Mouse (Mus musculus): ENCODE data around the gene Brms1. TPM values are rescaled to one million over a fixed set of nuclear protein-coding genes. Genes with fewer than 3 reads are reported as not detected.

Brms1 gene
- polyA plus RNA-seq, 1 experiment from 2014 or later: 66.1 TPM

- 13% methylated on average over 10 of the region's 10 CpGs for WGBS
- Histone ChIP-seq H3K9ac (ENCODE audit: low read length) (no peak overlapping the region), H3K36me3 (ENCODE audit: control insufficient read depth, insufficient read depth, low read length) (no peaks in the 10 kb centered on the region), H3K9me3 (ENCODE audit: control insufficient read depth, low read length) (no peaks in the 10 kb centered on the region), H3K4me3 (ENCODE audit: low read depth, low read length) (no peak overlapping the region), H3K27ac (ENCODE audit: low read depth, low read length) (no peak overlapping the region), H3K27me3 (ENCODE audit: control insufficient read depth, insufficient read depth, low read length) (no peaks in the 10 kb centered on the region), H3K4me2 (no peak overlapping the region), H3K4me1 (ENCODE audit: control insufficient read depth, insufficient read depth, low read length) (peaks cover 8% of the 10 kb centered on the region; the same call in 1 of the 2 replicates)
- ATAC-seq (ENCODE audit: low FRiP score) (peak; percentile 47; the same call in 1 of the 2 replicates), DNase-seq (ENCODE audit: low spot score, missing footprints) (no peak)
These were observed 17.9 kb downstream of the Brms1 start for GRCm38 (mm10) chr19:5058801-5059771.

- H3K27me3 ChIP-seq (ENCODE audit: control insufficient read depth, insufficient read depth, low read length): no peaks in the 10 kb centered on the region
- H3K9ac ChIP-seq (ENCODE audit: low read length): no peak overlapping the region
- no peak for ATAC-seq (ENCODE audit: low FRiP score)
- H3K9me3 ChIP-seq (ENCODE audit: control insufficient read depth, low read length): no peaks in the 10 kb centered on the region
- 41% methylated on average over 5 of the region's 5 CpGs for WGBS
- H3K36me3 ChIP-seq (ENCODE audit: control insufficient read depth, insufficient read depth, low read length): no peaks in the 10 kb centered on the region
- H3K4me2 ChIP-seq: no peak overlapping the region
- H3K4me1 ChIP-seq (ENCODE audit: control insufficient read depth, insufficient read depth, low read length): peaks cover 8% of the 10 kb centered on the region; the same call in 1 of the 2 replicates
- no peak for DNase-seq (ENCODE audit: low spot score, missing footprints)
- no peak overlapping the region for H3K27ac ChIP-seq (ENCODE audit: low read depth, low read length)
- H3K4me3 ChIP-seq (ENCODE audit: low read depth, low read length): no peak overlapping the region
These were observed 19.5 kb downstream of the Brms1 start for GRCm38 (mm10) chr19:5060365-5061330.

GRCm38 (mm10) chr19:5062041-5062440, 20.9 kb downstream of the Brms1 start:
- H3K27me3 ChIP-seq (ENCODE audit: control insufficient read depth, insufficient read depth, low read length): 0 out of 2 replicates have a peak, but pooled peaks cover 2% of the 10 kb centered on the region
- H3K9ac ChIP-seq (ENCODE audit: low read length): no peak overlapping the region
- no peak for DNase-seq (ENCODE audit: low spot score, missing footprints)
- peaks cover 8% of the 10 kb centered on the region; the same call in 1 of the 2 replicates for H3K4me1 ChIP-seq (ENCODE audit: control insufficient read depth, insufficient read depth, low read length)
- H3K36me3 ChIP-seq (ENCODE audit: control insufficient read depth, insufficient read depth, low read length): no peaks in the 10 kb centered on the region
- no peak overlapping the region for H3K4me3 ChIP-seq (ENCODE audit: low read depth, low read length)
- 91% methylated on average over 5 of the region's 5 CpGs for WGBS
- no peak overlapping the region for H3K27ac ChIP-seq (ENCODE audit: low read depth, low read length)
- H3K4me2 ChIP-seq: no peak overlapping the region
- no peaks in the 10 kb centered on the region for H3K9me3 ChIP-seq (ENCODE audit: control insufficient read depth, low read length)
- ATAC-seq (ENCODE audit: low FRiP score): no peak

- H3K9ac ChIP-seq (ENCODE audit: low read length): no peak overlapping the region
- no peak overlapping the region for H3K27ac ChIP-seq (ENCODE audit: low read depth, low read length)
- 84% methylated on average over 6 of the region's 6 CpGs for WGBS
- H3K4me3 ChIP-seq (ENCODE audit: low read depth, low read length): no peak overlapping the region
- ATAC-seq (ENCODE audit: low FRiP score): no peak
- peaks cover 8% of the 10 kb centered on the region for H3K4me1 ChIP-seq (ENCODE audit: control insufficient read depth, insufficient read depth, low read length)
- DNase-seq (ENCODE audit: low spot score, missing footprints): no peak
- H3K4me2 ChIP-seq: no peak overlapping the region
- no peaks in the 10 kb centered on the region for H3K36me3 ChIP-seq (ENCODE audit: control insufficient read depth, insufficient read depth, low read length)
- peaks cover 5% of the 10 kb centered on the region; the same call in 1 of the 2 replicates for H3K27me3 ChIP-seq (ENCODE audit: control insufficient read depth, insufficient read depth, low read length)
- no peaks in the 10 kb centered on the region for H3K9me3 ChIP-seq (ENCODE audit: control insufficient read depth, low read length)
These were observed 21.3 kb downstream of the Brms1 start for GRCm38 (mm10) chr19:5062446-5062845.

GRCm38 (mm10) chr19:5065104-5065503, 23.9 kb downstream of the Brms1 start:
- 75% methylated on average over 7 of the region's 7 CpGs for WGBS
- no peak for ATAC-seq (ENCODE audit: low FRiP score)
- H3K4me2 ChIP-seq: no peak overlapping the region
- no peak overlapping the region for H3K9ac ChIP-seq (ENCODE audit: low read length)
- no peak overlapping the region for H3K4me3 ChIP-seq (ENCODE audit: low read depth, low read length)
- DNase-seq (ENCODE audit: low spot score, missing footprints): no peak
- H3K27me3 ChIP-seq (ENCODE audit: control insufficient read depth, insufficient read depth, low read length): peaks cover 31% of the 10 kb centered on the region
- no peaks in the 10 kb centered on the region for H3K36me3 ChIP-seq (ENCODE audit: control insufficient read depth, insufficient read depth, low read length)
- no peak overlapping the region for H3K27ac ChIP-seq (ENCODE audit: low read depth, low read length)
- peaks cover 10% of the 10 kb centered on the region for H3K4me1 ChIP-seq (ENCODE audit: control insufficient read depth, insufficient read depth, low read length)
- H3K9me3 ChIP-seq (ENCODE audit: control insufficient read depth, low read length): no peaks in the 10 kb centered on the region

GRCm38 (mm10) chr19:5067040-5067799, 26.1 kb downstream of the Brms1 start:
- Histone ChIP-seq H3K27ac (ENCODE audit: low read depth, low read length) (no peak overlapping the region), H3K27me3 (ENCODE audit: control insufficient read depth, insufficient read depth, low read length) (peaks cover 39% of the 10 kb centered on the region), H3K9ac (ENCODE audit: low read length) (peak overlapping the region; percentile 56; the same call in 1 of the 2 replicates), H3K4me3 (ENCODE audit: low read depth, low read length) (peak overlapping the region; percentile 33), H3K9me3 (ENCODE audit: control insufficient read depth, low read length) (no peaks in the 10 kb centered on the region), H3K36me3 (ENCODE audit: control insufficient read depth, insufficient read depth, low read length) (no peaks in the 10 kb centered on the region), H3K4me2 (peak overlapping the region; percentile 78), H3K4me1 (ENCODE audit: control insufficient read depth, insufficient read depth, low read length) (peaks cover 20% of the 10 kb centered on the region)
- WGBS: 8% methylated on average over 15 of the region's 15 CpGs
- ATAC-seq (ENCODE audit: low FRiP score) (no peak), DNase-seq (ENCODE audit: low spot score, missing footprints) (peak; percentile 92)

GRCm38 (mm10) chr19:5067867-5068569, 26.9 kb downstream of the Brms1 start, which contains the start of gene Cd248:
Cd248 (plus strand) TSS chr19:5068078.
- H3K9me3 ChIP-seq (ENCODE audit: control insufficient read depth, low read length): no peaks in the 10 kb centered on the region
- H3K4me1 ChIP-seq (ENCODE audit: control insufficient read depth, insufficient read depth, low read length): peaks cover 24% of the 10 kb centered on the region
- no peak within 1 kb of the TSS for H3K27ac ChIP-seq (ENCODE audit: low read depth, low read length)
- peak within 1 kb of the TSS; percentile 56 for H3K9ac ChIP-seq (ENCODE audit: low read length)
- H3K27me3 ChIP-seq (ENCODE audit: control insufficient read depth, insufficient read depth, low read length): peaks cover 39% of the 10 kb centered on the region
- no peaks in the 10 kb centered on the region for H3K36me3 ChIP-seq (ENCODE audit: control insufficient read depth, insufficient read depth, low read length)
- H3K4me3 ChIP-seq (ENCODE audit: low read depth, low read length): peak within 1 kb of the TSS; percentile 33
- DNase-seq (ENCODE audit: low spot score, missing footprints) (peak; percentile 93), ATAC-seq (ENCODE audit: low FRiP score) (no peak)
- peak within 1 kb of the TSS; percentile 78 for H3K4me2 ChIP-seq
- 2% methylated on average over 44 of the region's 56 CpGs for WGBS

Measured in midbrain, embryonic 11.5 days (tissue).